Mouse (Mus musculus): ENCODE measurements around the gene Pah.

- TF ChIP-seq POLR2A (IDR thresholded peaks at IDR 0.05; ENCODE audit: borderline replicate concordance, control insufficient read depth, low read depth, low read length) (no peak), CTCF (IDR thresholded peaks at IDR 0.05; ENCODE audit: control insufficient read depth, insufficient read depth, low read length) (no peak)
Observed at GRCm38 (mm10) chr10:87563818-87564217, 42.2 kb downstream of the Pah start.
